24 mouse cellular contexts compared by ENCODE assay signal in genomic region chr8:53435721-53436120, GRCm38 (mm10).
"Had no signal": no experiment of that assay in that cellular context is flagged by ENCODE, and none has a peak within 500 bp of the region (broad histone marks: within the 10 kb centered on the region; RNA-seq: fewer than 3 reads in every experiment).

No protein-coding gene starts in this region.

- H3K27me3 ChIP-seq: heart, embryonic 13.5 days; heart, embryonic 15.5 days; hindbrain, embryonic 12.5 days; intestine, embryonic 15.5 days; limb, embryonic 13.5 days; limb, embryonic 15.5 days; liver, embryonic 12.5 days had no signal

- H3K4me3 ChIP-seq: gastrocnemius, adult 2 months; heart, adult 2 months; heart, embryonic 13.5 days; heart, embryonic 15.5 days; hindbrain, embryonic 10.5 days; hindbrain, embryonic 12.5 days; intestine, embryonic 15.5 days; limb, embryonic 13.5 days; limb, embryonic 15.5 days; liver, embryonic 12.5 days had no signal

- H3K4me1 ChIP-seq: heart, embryonic 13.5 days; heart, embryonic 15.5 days; hindbrain, embryonic 10.5 days; hindbrain, embryonic 12.5 days; intestine, embryonic 15.5 days; limb, embryonic 13.5 days; limb, embryonic 15.5 days; liver, embryonic 12.5 days had no signal

- DNase-seq: gastrocnemius, adult 2 months; gastrocnemius, postnatal 10 days; gastrocnemius, postnatal 36 days; heart, adult 11 months; heart, adult 2 months; heart, postnatal 14 days; heart, postnatal 4 days; kidney, adult 18-20 months; kidney, adult 8-10 months; kidney, postnatal 14 days; kidney, postnatal 4 days; layer of hippocampus, adult 9-11 months; layer of hippocampus, postnatal 36 days; left cerebral cortex, postnatal 4 days had no signal

- H3K9me3 ChIP-seq: heart, embryonic 13.5 days; heart, embryonic 15.5 days; hindbrain, embryonic 10.5 days; hindbrain, embryonic 12.5 days; intestine, embryonic 15.5 days; limb, embryonic 13.5 days; limb, embryonic 15.5 days; liver, embryonic 12.5 days had no signal

- H3K27ac ChIP-seq: gastrocnemius, adult 2 months; heart, adult 2 months; heart, embryonic 13.5 days; heart, embryonic 15.5 days; hindbrain, embryonic 10.5 days; hindbrain, embryonic 12.5 days; hindbrain, embryonic 14.5 days; intestine, embryonic 15.5 days; limb, embryonic 13.5 days; limb, embryonic 15.5 days; liver, embryonic 12.5 days; liver, embryonic 14.5 days had no signal

- H3K9ac ChIP-seq: heart, embryonic 13.5 days; heart, embryonic 15.5 days; hindbrain, embryonic 12.5 days; hindbrain, embryonic 14.5 days; intestine, embryonic 15.5 days; limb, embryonic 13.5 days; limb, embryonic 15.5 days; liver, embryonic 12.5 days; liver, embryonic 14.5 days had no signal

- H3K36me3 ChIP-seq: heart, embryonic 13.5 days; heart, embryonic 15.5 days; hindbrain, embryonic 10.5 days; hindbrain, embryonic 12.5 days; intestine, embryonic 15.5 days; limb, embryonic 13.5 days; limb, embryonic 15.5 days; liver, embryonic 12.5 days had no signal
